Mouse (Mus musculus): Measurements from ENCODE around the gene Ypel5.

GRCm38 (mm10) chr17:72878979-72879378, 42.7 kb downstream of the Ypel5 start:
- TF ChIP-seq CTCF (IDR thresholded peaks at IDR 0.05; ENCODE audit: extremely low read depth, insufficient read depth, low read length), result no peak
- no peak for TF ChIP-seq POLR2A (IDR thresholded peaks at IDR 0.05; ENCODE audit: extremely low read depth, insufficient read depth, low read length)
